Mouse (Mus musculus) midbrain, embryonic 10.5 days (tissue): ENCODE data around the gene Tomm34. TPM values are rescaled to one million over a fixed set of nuclear protein-coding genes. Genes with fewer than 3 reads are reported as not detected.

Experiments
- DNase-seq: peaks from one replicate; pipeline ENCODE4 v3.0.0-alpha.2; 2017; ENCODE audit warnings: low spot score
- H3K27ac ChIP-seq: fragments of 300-500 bp; sonication (generic); replicated peaks from 2 replicates; pipeline ENCODE4 v1.5.1; 2016; ENCODE audit warnings: mild to moderate bottlenecking
- H3K27me3 ChIP-seq: fragments of 300-500 bp; sonication (generic); 2 replicates; pipeline ENCODE4 v1.6.1; 2016; ENCODE audit warnings: low read depth, mild to moderate bottlenecking; ENCODE audit not compliant: poor library complexity, severe bottlenecking
- H3K36me3 ChIP-seq: fragments of 300-500 bp; sonication (generic); 2 replicates; pipeline ENCODE4 v1.6.1; 2016; ENCODE audit warnings: mild to moderate bottlenecking, moderate library complexity
- H3K4me1 ChIP-seq: fragments of 300-500 bp; sonication (generic); 2 replicates; pipeline ENCODE4 v1.6.1; 2016
- H3K4me3 ChIP-seq: fragments of 300-500 bp; sonication (generic); 2 replicates; pipeline ENCODE4 v1.5.1; 2016; ENCODE audit warnings: mild to moderate bottlenecking, moderate library complexity
- H3K9me3 ChIP-seq: fragments of 300-500 bp; sonication (generic); replicated peaks from 2 replicates; pipeline ENCODE4 v1.6.1; 2016; ENCODE audit warnings: mild to moderate bottlenecking
- WGBS: fragments of 180-500 bp; shearing (Covaris S2); methylation state at CpG from one replicate; pipeline ENCODE4 v1.1.7; 2016; 5-methylcytosine and 5-hydroxymethylcytosine counted together
- polyA plus RNA-seq: library from polyadenylated mRNA; unstranded; fragments of >200 nt; fragmentation: Nextera tagmentation; extraction: Ambion mirVana; gene quantifications from 2 replicates; pipeline ENCODE4 v1.2.1, GENCODE M21; 2016

Gene Tomm34
- polyA plus RNA-seq, 1 experiment from 2014 or later: 60.0 TPM

- Histone ChIP-seq H3K36me3 (peaks cover 3% of the 10 kb centered on the region), H3K9me3 (no peaks in the 10 kb centered on the region), H3K27me3 (no peaks in the 10 kb centered on the region), H3K4me1 (peaks cover 11% of the 10 kb centered on the region), H3K27ac (no peak within 1 kb of the TSS), H3K4me3 (no peak within 1 kb of the TSS)
- WGBS: 85% methylated on average over 16 of the region's 16 CpGs
- DNase-seq: no peak
These were observed 45.8 kb downstream of the Tomm34 start, which contains the start of gene Pabpc1l for GRCm38 (mm10) chr2:164025150-164025549. Pabpc1l (plus strand) TSS chr2:164025450.

GRCm38 (mm10) chr2:164022104-164022503, 48.9 kb downstream of the Tomm34 start:
- peaks cover 11% of the 10 kb centered on the region for H3K4me1 ChIP-seq
- no peaks in the 10 kb centered on the region for H3K9me3 ChIP-seq
- peaks cover 33% of the 10 kb centered on the region for H3K36me3 ChIP-seq
- H3K27ac ChIP-seq: no peak overlapping the region
- H3K4me3 ChIP-seq: no peak overlapping the region
- DNase-seq: no peak
- H3K27me3 ChIP-seq: no peaks in the 10 kb centered on the region
- WGBS: 64% methylated on average over 2 of the region's 2 CpGs

GRCm38 (mm10) chr2:164019943-164020342, 51.0 kb downstream of the Tomm34 start:
- peaks cover 55% of the 10 kb centered on the region for H3K36me3 ChIP-seq

GRCm38 (mm10) chr2:164018910-164019309, 52.1 kb downstream of the Tomm34 start:
- Histone ChIP-seq H3K4me1 (peaks cover 11% of the 10 kb centered on the region), H3K9me3 (no peaks in the 10 kb centered on the region), H3K36me3 (peaks cover 65% of the 10 kb centered on the region), H3K27ac (no peak overlapping the region), H3K27me3 (no peaks in the 10 kb centered on the region), H3K4me3 (no peak overlapping the region)
- DNase-seq: no peak
- 87% methylated on average over 3 of the region's 3 CpGs for WGBS

More at GRCm38 (mm10) chr2:164019943-164020342, 51.0 kb downstream of the Tomm34 start:
- H3K27ac ChIP-seq: no peak overlapping the region
- no peak for DNase-seq
- no peak overlapping the region for H3K4me3 ChIP-seq
- H3K9me3 ChIP-seq: no peaks in the 10 kb centered on the region
- H3K4me1 ChIP-seq: peaks cover 11% of the 10 kb centered on the region
- H3K27me3 ChIP-seq: no peaks in the 10 kb centered on the region
- WGBS: 93% methylated on average over 4 of the region's 4 CpGs

- Histone ChIP-seq H3K4me3 (no peak overlapping the region), H3K27me3 (no peaks in the 10 kb centered on the region), H3K9me3 (no peaks in the 10 kb centered on the region), H3K27ac (no peak overlapping the region), H3K4me1 (no peaks in the 10 kb centered on the region), H3K36me3 (peaks cover 91% of the 10 kb centered on the region)
- WGBS: 93% methylated on average over 16 of the region's 16 CpGs
- DNase-seq: no peak
These were observed 55.7 kb downstream of the Tomm34 start for GRCm38 (mm10) chr2:164015304-164015703.

- H3K4me1 ChIP-seq: peaks cover 11% of the 10 kb centered on the region
- H3K27ac ChIP-seq: no peak overlapping the region
- H3K36me3 ChIP-seq: peaks cover 52% of the 10 kb centered on the region
- no peak for DNase-seq
- no peaks in the 10 kb centered on the region for H3K9me3 ChIP-seq
- WGBS: 95% methylated on average over 3 of the region's 3 CpGs
- no peaks in the 10 kb centered on the region for H3K27me3 ChIP-seq
- H3K4me3 ChIP-seq: no peak overlapping the region
These were observed 60.0 kb downstream of the Tomm34 start for GRCm38 (mm10) chr2:164010944-164011343.

GRCm38 (mm10) chr2:164010496-164010895, 60.5 kb downstream of the Tomm34 start:
- Histone ChIP-seq H3K4me3 (no peak overlapping the region), H3K27ac (no peak overlapping the region), H3K36me3 (peaks cover 47% of the 10 kb centered on the region), H3K27me3 (no peaks in the 10 kb centered on the region), H3K9me3 (no peaks in the 10 kb centered on the region), H3K4me1 (peaks cover 15% of the 10 kb centered on the region)
- no peak for DNase-seq
- 91% methylated on average over 5 of the region's 5 CpGs for whole genome bisulfite sequencing

- peaks cover 35% of the 10 kb centered on the region for H3K36me3 ChIP-seq
- DNase-seq: no peak
- H3K9me3 ChIP-seq: no peaks in the 10 kb centered on the region
- H3K27me3 ChIP-seq: no peaks in the 10 kb centered on the region
- peaks cover 22% of the 10 kb centered on the region for H3K4me1 ChIP-seq
- no peak overlapping the region for H3K27ac ChIP-seq
- H3K4me3 ChIP-seq: no peak overlapping the region
- WGBS: 92% methylated on average over 6 of the region's 6 CpGs
These were observed 61.7 kb downstream of the Tomm34 start for GRCm38 (mm10) chr2:164009227-164009626.

- no peak overlapping the region for H3K27ac ChIP-seq
- H3K36me3 ChIP-seq: peaks cover 24% of the 10 kb centered on the region
- H3K27me3 ChIP-seq: no peaks in the 10 kb centered on the region
- WGBS: 86% methylated on average over 2 of the region's 2 CpGs
- no peak overlapping the region for H3K4me3 ChIP-seq
- no peak for DNase-seq
- peaks cover 22% of the 10 kb centered on the region for H3K4me1 ChIP-seq
- H3K9me3 ChIP-seq: no peaks in the 10 kb centered on the region
These were observed 62.9 kb downstream of the Tomm34 start for GRCm38 (mm10) chr2:164007987-164008545.

- Histone ChIP-seq H3K27ac (no peak overlapping the region), H3K9me3 (no peaks in the 10 kb centered on the region), H3K4me1 (peaks cover 22% of the 10 kb centered on the region), H3K36me3 (peaks cover 24% of the 10 kb centered on the region), H3K4me3 (no peak overlapping the region), H3K27me3 (no peaks in the 10 kb centered on the region)
- WGBS: 86% methylated on average over 8 of the region's 8 CpGs
- no peak for DNase-seq
These were observed 63.4 kb downstream of the Tomm34 start for GRCm38 (mm10) chr2:164007547-164007946.

GRCm38 (mm10) chr2:164006932-164007331, 64.0 kb downstream of the Tomm34 start:
- WGBS: 81% methylated on average over 10 of the region's 10 CpGs
- no peaks in the 10 kb centered on the region for H3K27me3 ChIP-seq
- no peaks in the 10 kb centered on the region for H3K9me3 ChIP-seq
- DNase-seq: no peak
- peaks cover 19% of the 10 kb centered on the region for H3K36me3 ChIP-seq
- peaks cover 22% of the 10 kb centered on the region for H3K4me1 ChIP-seq
- H3K4me3 ChIP-seq: no peak overlapping the region
- no peak overlapping the region for H3K27ac ChIP-seq

GRCm38 (mm10) chr2:164004503-164004902, 66.5 kb downstream of the Tomm34 start:
- Histone ChIP-seq H3K4me3 (no peak overlapping the region), H3K27me3 (no peaks in the 10 kb centered on the region), H3K4me1 (peaks cover 22% of the 10 kb centered on the region), H3K36me3 (peaks cover 14% of the 10 kb centered on the region; the same call in 1 of the 2 replicates), H3K27ac (no peak overlapping the region), H3K9me3 (no peaks in the 10 kb centered on the region)
- DNase-seq: no peak
- 79% methylated on average over 5 of the region's 5 CpGs for WGBS
